Mouse (Mus musculus): ENCODE results near the gene Grwd1. TPM values are rescaled to one million over a fixed set of nuclear protein-coding genes. Genes with fewer than 3 reads are reported as not detected.

The Grwd1 gene
- polyA plus RNA-seq, 1 experiment from 2014 or later, result 76.5 TPM

DNA sequence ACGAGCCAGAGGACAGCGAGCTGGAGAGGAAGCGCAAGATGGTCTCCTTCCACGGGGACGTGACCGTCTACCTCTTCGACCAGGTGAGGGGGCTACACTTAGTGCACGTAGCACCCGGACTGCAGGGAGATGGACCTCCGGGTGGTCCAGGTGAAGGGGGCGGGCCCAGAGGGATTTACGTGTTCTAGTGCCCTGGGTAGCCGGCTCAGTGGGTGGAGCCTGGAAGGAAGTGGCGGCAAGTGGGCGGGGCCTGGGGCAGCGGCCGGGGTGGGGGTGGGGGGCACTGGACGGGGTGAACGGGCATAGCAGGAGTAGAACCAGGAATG lies 32.3 kb downstream of the Grwd1 start:
- Histone ChIP-seq H3K27ac (ENCODE audit: low read depth, low read length) (no peak overlapping the region), H3K9ac (ENCODE audit: low read length) (no peak overlapping the region; the same call in 1 of the 2 replicates), H3K4me3 (ENCODE audit: low read depth, low read length) (peak overlapping the region; percentile 32), H3K4me2 (ENCODE audit: low read depth) (peak overlapping the region; percentile 57), H3K36me3 (ENCODE audit: control insufficient read depth, insufficient read depth, low read length) (peaks cover 10% of the 10 kb centered on the region; the same call in 1 of the 2 replicates), H3K9me3 (ENCODE audit: control insufficient read depth, low read length) (no peaks in the 10 kb centered on the region), H3K27me3 (ENCODE audit: control insufficient read depth, insufficient read depth, low read length) (peaks cover 25% of the 10 kb centered on the region), H3K4me1 (ENCODE audit: control insufficient read depth, insufficient read depth, low read length) (peaks cover 15% of the 10 kb centered on the region)
- no peak for ATAC-seq (ENCODE audit: insufficient read depth, low FRiP score, low TSS enrichment)
- DNase-seq (ENCODE audit: low spot score), result no peak
- under 1% methylated on average over 19 of the region's 19 CpGs for WGBS

DNA sequence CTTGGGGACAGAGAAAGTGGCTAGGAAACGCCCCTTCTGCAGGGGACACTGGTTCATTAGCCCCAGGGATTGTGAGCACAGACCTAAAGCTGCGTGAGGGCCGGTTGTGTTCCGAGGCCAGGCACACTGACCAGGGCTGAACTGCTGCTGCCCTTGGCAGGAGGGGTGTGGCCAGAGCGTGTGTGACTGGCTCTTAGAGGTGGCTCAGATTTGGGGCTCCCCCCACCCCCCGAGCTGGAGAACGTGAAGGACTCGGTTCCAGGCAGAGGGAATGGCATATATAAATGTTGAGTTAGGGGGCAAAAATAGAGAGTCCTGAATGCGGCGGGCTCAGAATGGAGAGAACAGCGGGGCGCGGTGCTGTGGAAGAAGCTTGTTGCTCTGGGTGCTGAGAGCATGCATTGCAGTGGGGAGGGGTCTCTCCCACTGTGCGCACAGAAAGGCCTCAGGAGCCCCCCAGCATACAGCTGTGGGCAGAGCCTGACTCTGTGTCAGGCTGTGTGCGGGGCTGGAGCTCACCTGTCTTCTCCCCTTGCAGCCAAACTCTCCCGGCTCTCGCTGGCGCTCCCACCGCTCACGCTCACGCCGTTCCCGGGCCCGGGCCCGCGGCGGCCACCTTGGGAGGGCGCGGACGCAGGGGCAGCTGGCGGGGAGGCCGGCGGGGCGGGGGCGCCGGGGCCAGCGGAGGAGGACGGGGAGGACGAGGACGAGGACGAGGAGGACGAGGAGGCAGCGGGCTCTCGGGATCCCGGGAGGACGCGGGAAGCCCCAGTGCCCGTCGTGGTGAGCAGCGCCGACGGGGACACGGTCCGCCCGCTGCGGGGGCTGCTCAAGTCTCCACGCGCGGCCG lies 32.9 kb downstream of the Grwd1 start:
- Histone ChIP-seq H3K9ac (ENCODE audit: low read length) (peak overlapping the region; percentile 50), H3K36me3 (ENCODE audit: control insufficient read depth, insufficient read depth, low read length) (peaks cover 10% of the 10 kb centered on the region; the same call in 1 of the 2 replicates), H3K9me3 (ENCODE audit: control insufficient read depth, low read length) (no peaks in the 10 kb centered on the region), H3K4me2 (ENCODE audit: low read depth) (peak overlapping the region; percentile 57), H3K4me1 (ENCODE audit: control insufficient read depth, insufficient read depth, low read length) (peaks cover 15% of the 10 kb centered on the region), H3K27ac (ENCODE audit: low read depth, low read length) (no peak overlapping the region), H3K27me3 (ENCODE audit: control insufficient read depth, insufficient read depth, low read length) (peaks cover 25% of the 10 kb centered on the region), H3K4me3 (ENCODE audit: low read depth, low read length) (peak overlapping the region; percentile 32)
- DNase-seq (ENCODE audit: low spot score), result no peak
- no peak for ATAC-seq (ENCODE audit: insufficient read depth, low FRiP score, low TSS enrichment)
- WGBS, result under 1% methylated on average over 59 of the region's 60 CpGs

DNA sequence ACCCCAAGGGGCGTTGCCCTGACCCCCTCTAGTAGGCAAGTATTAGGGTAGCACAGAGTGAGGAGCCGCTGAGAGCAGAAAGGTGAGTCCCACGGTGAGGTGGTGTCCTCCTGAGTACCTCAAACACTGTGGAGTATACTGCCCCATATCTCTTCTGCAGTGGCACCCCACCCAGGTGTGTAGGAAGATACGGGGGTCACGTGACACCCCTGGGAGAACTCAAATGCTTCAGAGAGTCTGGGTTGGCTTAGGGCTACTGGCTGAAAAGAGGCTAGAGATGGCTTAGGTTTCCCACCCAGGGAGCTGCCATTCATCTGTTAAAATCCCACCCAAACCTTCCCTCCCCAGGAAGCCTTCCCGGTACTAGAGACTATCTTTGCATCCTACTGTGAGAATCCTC lies 33.8 kb downstream of the Grwd1 start:
- WGBS, result 43% methylated on average over 6 of the region's 6 CpGs
- Histone ChIP-seq H3K4me3 (ENCODE audit: low read depth, low read length) (no peak overlapping the region; the same call in 1 of the 2 replicates), H3K9ac (ENCODE audit: low read length) (no peak overlapping the region), H3K9me3 (ENCODE audit: control insufficient read depth, low read length) (no peaks in the 10 kb centered on the region), H3K27me3 (ENCODE audit: control insufficient read depth, insufficient read depth, low read length) (peaks cover 25% of the 10 kb centered on the region), H3K4me1 (ENCODE audit: control insufficient read depth, insufficient read depth, low read length) (peaks cover 15% of the 10 kb centered on the region), H3K4me2 (ENCODE audit: low read depth) (no peak overlapping the region), H3K27ac (ENCODE audit: low read depth, low read length) (no peak overlapping the region), H3K36me3 (ENCODE audit: control insufficient read depth, insufficient read depth, low read length) (peaks cover 10% of the 10 kb centered on the region)
- no peak for ATAC-seq (ENCODE audit: insufficient read depth, low FRiP score, low TSS enrichment)
- no peak for DNase-seq (ENCODE audit: low spot score)

DNA sequence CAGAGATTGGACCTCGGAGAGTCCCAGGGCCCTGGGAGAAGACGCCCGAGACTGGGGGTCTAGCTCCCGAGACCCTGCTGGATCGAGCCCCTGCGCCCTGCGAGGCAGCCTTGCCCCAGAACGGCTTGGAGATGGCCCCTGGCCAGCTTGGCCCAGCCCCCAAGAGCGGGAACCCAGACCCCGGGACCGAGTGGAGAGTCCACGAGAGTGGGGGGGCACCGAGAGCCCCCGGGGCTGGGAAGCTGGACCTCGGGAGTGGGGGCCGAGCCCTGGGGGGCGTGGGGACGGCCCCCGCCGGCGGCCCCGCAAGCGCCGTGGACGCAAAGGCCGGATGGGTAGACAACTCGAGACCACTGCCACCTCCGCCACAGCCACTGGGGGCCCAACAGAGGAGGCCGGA lies 35.8 kb downstream of the Grwd1 start:
- Histone ChIP-seq H3K27me3 (ENCODE audit: control insufficient read depth, insufficient read depth, low read length) (peaks cover 25% of the 10 kb centered on the region), H3K4me3 (ENCODE audit: low read depth, low read length) (no peak overlapping the region), H3K4me2 (ENCODE audit: low read depth) (no peak overlapping the region), H3K9ac (ENCODE audit: low read length) (no peak overlapping the region), H3K4me1 (ENCODE audit: control insufficient read depth, insufficient read depth, low read length) (peaks cover 13% of the 10 kb centered on the region), H3K36me3 (ENCODE audit: control insufficient read depth, insufficient read depth, low read length) (peaks cover 11% of the 10 kb centered on the region), H3K9me3 (ENCODE audit: control insufficient read depth, low read length) (no peaks in the 10 kb centered on the region), H3K27ac (ENCODE audit: low read depth, low read length) (no peak overlapping the region)
- DNase-seq (ENCODE audit: low spot score), result no peak
- WGBS, result 98% methylated on average over 18 of the region's 29 CpGs
- ATAC-seq (ENCODE audit: insufficient read depth, low FRiP score, low TSS enrichment), result no peak

DNA sequence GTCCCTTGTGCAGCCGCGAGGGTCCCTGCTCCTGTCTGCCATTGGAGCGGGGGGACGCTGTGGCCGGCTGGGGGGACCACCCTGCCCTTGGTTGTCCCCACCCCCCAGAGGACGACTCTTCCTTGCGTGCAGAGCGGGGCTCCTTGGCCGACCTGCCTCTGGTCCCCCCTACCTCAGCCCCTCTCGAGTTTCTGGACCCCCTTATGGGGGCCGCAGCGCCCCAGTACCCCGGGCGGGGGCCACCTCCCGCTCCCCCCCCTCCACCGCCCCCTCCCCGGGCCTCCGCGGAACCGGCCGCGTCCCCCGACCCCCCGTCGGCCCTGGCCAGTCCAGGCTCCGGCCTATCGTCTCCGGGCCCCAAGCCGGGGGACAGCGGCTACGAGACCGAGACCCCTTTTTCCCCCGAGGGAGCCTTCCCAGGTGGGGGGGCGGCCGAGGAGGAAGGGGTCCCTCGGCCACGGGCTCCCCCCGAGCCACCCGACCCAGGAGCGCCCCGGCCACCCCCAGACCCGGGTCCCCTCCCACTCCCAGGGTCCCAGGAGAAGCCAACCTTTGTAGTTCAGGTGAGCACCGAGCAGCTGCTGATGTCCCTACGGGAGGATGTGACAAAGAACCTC lies 36.7 kb downstream of the Grwd1 start:
- Histone ChIP-seq H3K9ac (ENCODE audit: low read length) (no peak overlapping the region), H3K4me3 (ENCODE audit: low read depth, low read length) (no peak overlapping the region), H3K27me3 (ENCODE audit: control insufficient read depth, insufficient read depth, low read length) (peaks cover 23% of the 10 kb centered on the region), H3K27ac (ENCODE audit: low read depth, low read length) (no peak overlapping the region), H3K9me3 (ENCODE audit: control insufficient read depth, low read length) (no peaks in the 10 kb centered on the region), H3K4me2 (ENCODE audit: low read depth) (no peak overlapping the region), H3K36me3 (ENCODE audit: control insufficient read depth, insufficient read depth, low read length) (peaks cover 18% of the 10 kb centered on the region), H3K4me1 (ENCODE audit: control insufficient read depth, insufficient read depth, low read length) (peaks cover 13% of the 10 kb centered on the region)
- WGBS, result 87% methylated on average over 25 of the region's 44 CpGs
- ATAC-seq (ENCODE audit: insufficient read depth, low FRiP score, low TSS enrichment), result no peak
- DNase-seq (ENCODE audit: low spot score), result no peak

DNA sequence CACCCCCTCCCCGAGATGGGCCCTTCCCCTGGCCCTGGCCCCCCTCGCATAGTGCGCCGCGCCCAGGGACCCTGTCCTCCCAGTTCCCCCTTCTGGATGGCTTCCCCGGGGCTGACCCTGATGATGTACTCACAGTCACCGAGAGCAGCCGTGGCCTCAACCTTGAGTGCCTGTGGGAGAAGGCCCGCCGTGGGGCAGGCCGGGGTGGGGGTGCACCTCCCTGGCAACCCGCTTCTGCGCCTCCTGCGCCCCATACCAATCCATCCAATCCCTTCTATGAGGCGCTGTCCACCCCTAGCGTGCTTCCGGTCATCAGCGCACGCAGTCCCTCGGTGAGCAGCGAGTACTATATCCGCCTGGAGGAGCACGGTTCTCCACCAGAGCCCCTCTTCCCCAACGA lies 37.5 kb downstream of the Grwd1 start:
- DNase-seq (ENCODE audit: low spot score) (no peak), ATAC-seq (ENCODE audit: insufficient read depth, low FRiP score, low TSS enrichment) (no peak)
- no peaks in the 10 kb centered on the region for H3K9me3 ChIP-seq (ENCODE audit: control insufficient read depth, low read length)
- H3K36me3 ChIP-seq (ENCODE audit: control insufficient read depth, insufficient read depth, low read length), result peaks cover 18% of the 10 kb centered on the region
- H3K27ac ChIP-seq (ENCODE audit: low read depth, low read length), result no peak overlapping the region
- H3K4me1 ChIP-seq (ENCODE audit: control insufficient read depth, insufficient read depth, low read length), result peaks cover 11% of the 10 kb centered on the region
- H3K4me3 ChIP-seq (ENCODE audit: low read depth, low read length), result no peak overlapping the region
- 87% methylated on average over 22 of the region's 24 CpGs for WGBS
- no peak overlapping the region for H3K4me2 ChIP-seq (ENCODE audit: low read depth)
- no peak overlapping the region for H3K9ac ChIP-seq (ENCODE audit: low read length)
- peaks cover 15% of the 10 kb centered on the region for H3K27me3 ChIP-seq (ENCODE audit: control insufficient read depth, insufficient read depth, low read length)

DNA sequence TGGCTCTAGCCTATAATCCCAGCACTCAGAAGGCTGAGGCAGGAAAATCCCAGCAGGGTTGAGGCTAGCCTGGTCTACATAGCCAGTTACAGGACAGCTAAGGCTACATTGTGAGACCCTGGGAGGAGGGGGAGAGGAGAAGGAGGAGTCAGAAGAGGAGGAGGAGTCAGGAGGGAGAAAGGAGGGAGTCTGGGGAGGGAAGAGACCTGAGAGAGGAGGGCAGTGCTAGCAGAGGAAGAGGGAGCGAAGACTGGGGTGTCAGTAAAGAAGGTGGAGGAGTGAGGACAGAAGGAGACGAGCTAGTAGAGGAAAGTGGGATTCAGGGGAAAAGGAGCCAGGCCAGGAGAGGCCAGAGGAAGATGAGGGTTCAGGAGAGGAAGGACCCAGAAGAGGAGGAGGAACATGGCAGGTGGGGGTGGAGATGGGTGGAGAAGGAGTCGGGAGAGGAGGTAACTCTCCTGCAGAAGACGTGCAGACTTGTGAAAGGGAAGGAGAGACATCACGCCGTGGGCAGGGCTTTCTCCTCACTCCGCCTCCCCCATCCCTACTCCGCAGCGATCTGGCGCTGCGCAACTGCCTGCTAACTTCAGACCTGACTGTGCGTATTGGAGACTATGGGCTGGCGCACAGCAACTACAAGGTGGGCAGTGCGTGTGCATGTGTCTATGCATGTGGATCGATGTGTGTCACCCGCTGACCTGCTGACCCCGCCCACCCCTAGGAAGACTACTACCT lies 38.8 kb downstream of the Grwd1 start:
- ATAC-seq (ENCODE audit: insufficient read depth, low FRiP score, low TSS enrichment), result no peak
- H3K4me2 ChIP-seq (ENCODE audit: low read depth), result no peak overlapping the region

DNA sequence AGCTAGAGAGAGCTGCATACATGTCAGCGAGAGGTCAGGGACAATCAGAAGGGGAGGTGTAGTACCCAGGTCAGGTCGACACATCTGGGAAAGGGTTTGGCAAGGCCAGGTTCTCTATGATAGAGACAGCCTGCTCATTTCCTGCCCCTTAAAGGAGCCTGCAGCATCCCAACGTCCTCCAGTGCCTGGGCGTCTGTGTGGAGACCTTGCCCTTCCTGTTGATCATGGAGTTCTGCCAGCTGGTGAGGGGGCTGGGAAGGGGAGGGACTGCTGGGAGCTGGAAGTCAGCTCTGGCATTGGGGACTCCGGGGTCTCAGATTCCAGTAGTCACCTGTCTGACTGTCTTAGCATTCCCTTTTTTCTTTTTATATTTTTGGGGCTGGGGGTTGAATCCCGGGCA lies 40.0 kb downstream of the Grwd1 start:
- Histone ChIP-seq H3K36me3 (ENCODE audit: control insufficient read depth, insufficient read depth, low read length) (peaks cover 18% of the 10 kb centered on the region), H3K4me2 (ENCODE audit: low read depth) (no peak overlapping the region), H3K4me3 (ENCODE audit: low read depth, low read length) (no peak overlapping the region), H3K27me3 (ENCODE audit: control insufficient read depth, insufficient read depth, low read length) (no peaks in the 10 kb centered on the region), H3K9ac (ENCODE audit: low read length) (no peak overlapping the region), H3K27ac (ENCODE audit: low read depth, low read length) (no peak overlapping the region), H3K9me3 (ENCODE audit: control insufficient read depth, low read length) (no peaks in the 10 kb centered on the region), H3K4me1 (ENCODE audit: control insufficient read depth, insufficient read depth, low read length) (0 out of 2 replicates have a peak, but pooled peaks cover 2% of the 10 kb centered on the region)
- 84% methylated on average over 6 of the region's 6 CpGs for WGBS
- DNase-seq (ENCODE audit: low spot score) (no peak), ATAC-seq (ENCODE audit: insufficient read depth, low FRiP score, low TSS enrichment) (no peak)

More for the DNA sequence above, 38.8 kb downstream of the Grwd1 start:
- no peaks in the 10 kb centered on the region for H3K9me3 ChIP-seq (ENCODE audit: control insufficient read depth, low read length)
- H3K9ac ChIP-seq (ENCODE audit: low read length), result no peak overlapping the region
- H3K4me1 ChIP-seq (ENCODE audit: control insufficient read depth, insufficient read depth, low read length), result no peaks in the 10 kb centered on the region
- H3K27me3 ChIP-seq (ENCODE audit: control insufficient read depth, insufficient read depth, low read length), result peaks cover 2% of the 10 kb centered on the region; the same call in 1 of the 2 replicates
- H3K27ac ChIP-seq (ENCODE audit: low read depth, low read length), result no peak overlapping the region
- no peak for DNase-seq (ENCODE audit: low spot score)
- WGBS, result 73% methylated on average over 17 of the region's 17 CpGs
- peaks cover 18% of the 10 kb centered on the region for H3K36me3 ChIP-seq (ENCODE audit: control insufficient read depth, insufficient read depth, low read length)
- H3K4me3 ChIP-seq (ENCODE audit: low read depth, low read length), result no peak overlapping the region
